Mouse (Mus musculus) midbrain, embryonic 13.5 days (tissue): Measurements from ENCODE around the gene 1700025G04Rik. TPM values are rescaled to one million over a fixed set of nuclear protein-coding genes. Genes with fewer than 3 reads are reported as not detected.

Experiments
- ATAC-seq: fragments of 200-750 bp; cut with Nextera tagmentation; 2 replicates; pipeline ENCODE4 v1.8.0; 2017; ENCODE audit warnings: mild to moderate bottlenecking, moderate TSS enrichment, moderate library complexity
- H3K27ac ChIP-seq: fragments of 300-500 bp; sonication (generic); 2 replicates; pipeline ENCODE4 v1.5.1; 2015; ENCODE audit warnings: inconsistent platforms, mild to moderate bottlenecking, moderate library complexity
- H3K27me3 ChIP-seq: fragments of 300-500 bp; sonication (generic); 2 replicates; pipeline ENCODE4 v1.6.1; 2015; ENCODE audit warnings: mild to moderate bottlenecking, inconsistent platforms
- H3K36me3 ChIP-seq: fragments of 300-500 bp; sonication (generic); 2 replicates; pipeline ENCODE4 v1.6.1; 2015; ENCODE audit warnings: mild to moderate bottlenecking, inconsistent platforms
- H3K4me1 ChIP-seq: fragments of 300-500 bp; sonication (generic); replicated peaks from 2 replicates; pipeline ENCODE4 v1.6.1; 2015; ENCODE audit warnings: inconsistent platforms
- H3K4me2 ChIP-seq: fragments of 300-500 bp; sonication (generic); replicated peaks from 2 replicates; pipeline ENCODE4 v1.6.1; 2015; ENCODE audit warnings: moderate library complexity, mild to moderate bottlenecking, inconsistent platforms
- H3K4me3 ChIP-seq: fragments of 300-500 bp; sonication (generic); replicated peaks from 2 replicates; pipeline ENCODE4 v1.5.1; 2015; ENCODE audit warnings: mild to moderate bottlenecking, inconsistent platforms
- H3K9ac ChIP-seq: fragments of 300-500 bp; sonication (generic); replicated peaks from 2 replicates; pipeline ENCODE4 v1.6.1; 2015; ENCODE audit warnings: mild to moderate bottlenecking, inconsistent platforms
- H3K9me3 ChIP-seq: fragments of 300-500 bp; sonication (generic); 2 replicates; pipeline ENCODE4 v1.6.1; 2016; ENCODE audit warnings: mild to moderate bottlenecking, inconsistent platforms
- WGBS: fragments of 180-500 bp; shearing (Covaris S2); methylation state at CpG from one replicate; pipeline ENCODE4 v1.1.7; 2015; 5-methylcytosine and 5-hydroxymethylcytosine counted together
- polyA plus RNA-seq: library from polyadenylated mRNA; unstranded; fragments of >200 nt; fragmentation: Nextera tagmentation; extraction: Ambion mirVana; gene quantifications from 2 replicates; pipeline ENCODE4 v1.2.1, GENCODE M21; 2015

Gene 1700025G04Rik
- 37.6 and 41.1 TPM in 2 replicates for polyA plus RNA-seq

DNA sequence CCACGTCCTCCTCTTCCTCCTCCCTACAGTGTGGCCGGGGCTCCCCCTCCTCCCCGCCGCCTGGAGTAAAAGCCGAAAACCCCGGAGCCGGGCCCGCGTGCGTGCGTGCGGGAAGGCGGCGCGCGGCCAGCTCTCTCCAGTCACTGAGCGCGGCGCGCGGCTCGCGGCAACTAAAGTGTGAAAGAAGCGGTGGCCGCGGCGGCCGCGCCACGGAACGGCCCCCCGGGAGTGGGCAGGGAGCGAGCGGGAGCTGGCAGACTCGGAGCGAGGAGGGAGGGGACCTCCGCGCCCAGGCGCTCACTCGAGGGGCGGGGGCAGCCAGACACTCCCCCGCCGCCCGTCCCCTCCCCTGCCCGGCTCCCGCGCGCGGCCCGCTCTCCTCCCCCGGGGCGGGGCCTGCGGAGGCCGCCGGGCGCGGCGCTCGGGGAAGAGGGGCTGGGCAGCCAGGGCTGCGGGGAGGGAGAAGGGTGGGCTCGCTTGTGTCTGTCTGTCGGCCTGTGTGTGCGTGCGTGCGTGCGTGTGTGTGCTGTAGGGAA lies at the start of gene 1700025G04Rik:
1700025G04Rik (minus strand) TSS at position 108 of the 536 bp plus-strand sequence.
- Histone ChIP-seq H3K4me3 (peak within 1 kb of the TSS; percentile 90), H3K4me2 (peak within 1 kb of the TSS; percentile 84), H3K9me3 (no peaks in the 10 kb centered on the region), H3K9ac (peak within 1 kb of the TSS; percentile 96), H3K27ac (peak within 1 kb of the TSS; percentile 98), H3K27me3 (no peaks in the 10 kb centered on the region), H3K4me1 (peaks cover 50% of the 10 kb centered on the region), H3K36me3 (no peaks in the 10 kb centered on the region)
- WGBS, result under 1% methylated on average over 49 of the region's 66 CpGs
- ATAC-seq, result peak; percentile 91

GRCm38 (mm10) chr1:152139496-152139895 lies 49.6 kb upstream of the 1700025G04Rik start:
- Histone ChIP-seq H3K4me3 (no peak overlapping the region), H3K4me2 (no peak overlapping the region)
- no peak for ATAC-seq

DNA sequence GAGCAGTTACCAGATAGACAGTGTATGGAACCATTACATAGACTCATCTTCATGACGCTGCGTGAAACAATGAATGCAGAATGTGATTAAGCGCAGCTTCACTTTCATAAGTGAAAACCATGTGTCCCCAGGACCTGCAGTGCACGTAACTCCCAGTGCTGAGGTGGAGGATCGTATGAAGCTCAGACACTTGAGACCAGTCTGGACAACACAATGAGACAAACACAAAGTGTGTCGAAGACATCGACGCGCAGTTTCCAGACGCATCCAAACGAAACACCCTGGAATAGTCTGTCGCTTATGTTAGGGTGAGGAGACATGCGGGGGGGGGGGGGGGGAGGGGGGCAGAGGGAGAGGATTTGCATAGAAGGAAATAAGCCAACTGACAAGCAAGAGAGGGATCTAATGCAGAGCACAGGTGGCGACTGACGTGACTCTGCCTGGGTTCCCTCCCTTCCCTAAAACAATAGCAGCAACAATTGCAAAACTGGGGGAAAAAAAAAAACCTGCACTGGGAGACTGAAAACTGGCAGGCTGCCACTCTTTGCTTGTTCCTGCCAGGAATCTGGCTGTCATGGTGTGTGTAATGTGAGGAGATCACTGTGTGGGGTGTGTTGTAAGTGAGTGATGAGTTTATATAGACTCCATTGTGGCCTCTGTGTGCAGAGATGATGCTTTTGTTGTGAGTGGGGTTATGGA lies 40.3 kb upstream of the 1700025G04Rik start:
- H3K9ac ChIP-seq, result no peak overlapping the region
- 0 out of 2 replicates have a peak, but pooled peaks have one; percentile 40 for ATAC-seq
- H3K4me2 ChIP-seq, result no peak overlapping the region
- no peaks in the 10 kb centered on the region for H3K9me3 ChIP-seq
- 72% methylated on average over 14 of the region's 15 CpGs for WGBS
- no peak overlapping the region for H3K4me3 ChIP-seq
- H3K36me3 ChIP-seq, result no peaks in the 10 kb centered on the region
- no peaks in the 10 kb centered on the region for H3K27me3 ChIP-seq
- H3K27ac ChIP-seq, result no peak overlapping the region
- peaks cover 3% of the 10 kb centered on the region for H3K4me1 ChIP-seq

More at GRCm38 (mm10) chr1:152139496-152139895, 49.6 kb upstream of the 1700025G04Rik start:
- Histone ChIP-seq H3K27ac (no peak overlapping the region), H3K4me1 (no peaks in the 10 kb centered on the region), H3K9me3 (0 out of 2 replicates have a peak, but pooled peaks cover 6% of the 10 kb centered on the region), H3K27me3 (no peaks in the 10 kb centered on the region), H3K9ac (no peak overlapping the region), H3K36me3 (no peaks in the 10 kb centered on the region)
- 92% methylated on average over 4 of the region's 4 CpGs for WGBS

DNA sequence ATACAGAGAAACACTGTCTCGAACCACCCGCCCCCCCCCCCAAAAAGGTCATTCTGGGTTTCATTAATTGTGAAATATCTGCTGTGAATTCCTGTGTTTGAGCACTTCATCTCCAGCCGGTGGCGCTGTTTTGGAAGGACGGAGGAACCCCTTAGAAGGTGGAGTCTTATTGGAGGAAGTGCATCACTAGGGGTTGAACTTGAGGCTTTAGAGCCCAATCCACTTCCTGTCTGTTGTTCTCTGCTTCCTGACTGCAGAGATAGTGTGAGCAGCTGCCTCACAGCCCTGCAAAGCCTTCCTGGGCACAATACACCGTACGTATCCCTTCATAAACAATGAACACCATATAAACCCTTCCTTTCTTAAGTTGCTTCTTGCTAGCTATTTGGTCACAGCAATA lies 35.5 kb upstream of the 1700025G04Rik start:
- H3K4me2 ChIP-seq, result no peak overlapping the region
- no peak overlapping the region for H3K9ac ChIP-seq
- H3K9me3 ChIP-seq, result no peaks in the 10 kb centered on the region
- H3K4me1 ChIP-seq, result no peaks in the 10 kb centered on the region; the same call in none of the 2 replicates
- no peak for ATAC-seq
- H3K27me3 ChIP-seq, result no peaks in the 10 kb centered on the region
- no peaks in the 10 kb centered on the region for H3K36me3 ChIP-seq
- 95% methylated on average over 7 of the region's 7 CpGs for WGBS
- no peak overlapping the region for H3K27ac ChIP-seq
- H3K4me3 ChIP-seq, result no peak overlapping the region

DNA sequence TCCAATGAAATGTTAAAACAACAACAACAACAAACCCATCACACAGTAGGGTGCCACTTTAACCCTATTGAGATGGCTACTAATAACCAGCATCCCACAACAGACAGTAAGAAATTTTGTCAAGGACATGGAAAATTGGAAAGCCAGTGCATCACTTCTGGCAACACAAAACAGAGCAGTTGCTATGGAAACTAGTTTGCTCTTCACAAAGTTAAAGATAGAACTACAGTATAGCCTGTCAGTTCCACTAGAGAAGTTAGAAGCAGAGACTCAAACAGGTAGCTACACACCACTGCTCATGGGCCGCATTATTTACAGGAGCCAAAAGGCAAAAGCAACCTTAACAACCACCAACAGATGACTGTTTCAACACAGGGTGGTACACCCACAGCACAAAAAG lies 20.2 kb upstream of the 1700025G04Rik start:
- no peak overlapping the region for H3K4me3 ChIP-seq
- no peak overlapping the region for H3K9ac ChIP-seq
- no peak overlapping the region for H3K27ac ChIP-seq
- H3K4me2 ChIP-seq, result no peak overlapping the region
- H3K4me1 ChIP-seq, result no peaks in the 10 kb centered on the region
- WGBS, result 91% methylated on average over 1 of the region's 1 CpGs
- H3K9me3 ChIP-seq, result no peaks in the 10 kb centered on the region
- no peak for ATAC-seq
- H3K36me3 ChIP-seq, result no peaks in the 10 kb centered on the region
- no peaks in the 10 kb centered on the region for H3K27me3 ChIP-seq

GRCm38 (mm10) chr1:152106136-152106535 lies 16.2 kb upstream of the 1700025G04Rik start:
- Histone ChIP-seq H3K9ac (no peak overlapping the region), H3K4me1 (no peaks in the 10 kb centered on the region), H3K4me2 (no peak overlapping the region), H3K27me3 (no peaks in the 10 kb centered on the region), H3K36me3 (no peaks in the 10 kb centered on the region), H3K27ac (no peak overlapping the region), H3K9me3 (no peaks in the 10 kb centered on the region), H3K4me3 (no peak overlapping the region)
- ATAC-seq, result no peak
- WGBS, result 86% methylated on average over 2 of the region's 2 CpGs

GRCm38 (mm10) chr1:152105246-152105645 lies 15.3 kb upstream of the 1700025G04Rik start:
- Histone ChIP-seq H3K9ac (no peak overlapping the region), H3K4me1 (no peaks in the 10 kb centered on the region), H3K27ac (no peak overlapping the region), H3K4me2 (no peak overlapping the region), H3K9me3 (no peaks in the 10 kb centered on the region), H3K36me3 (no peaks in the 10 kb centered on the region), H3K4me3 (no peak overlapping the region), H3K27me3 (no peaks in the 10 kb centered on the region)
- no peak for ATAC-seq
- 98% methylated on average over 1 of the region's 1 CpGs for WGBS

GRCm38 (mm10) chr1:152101746-152102145 lies 11.8 kb upstream of the 1700025G04Rik start:
- no peaks in the 10 kb centered on the region for H3K36me3 ChIP-seq
- no peaks in the 10 kb centered on the region for H3K9me3 ChIP-seq
- no peak for ATAC-seq
- no peaks in the 10 kb centered on the region for H3K4me1 ChIP-seq
- WGBS, result 58% methylated on average over 5 of the region's 5 CpGs
- no peak overlapping the region for H3K27ac ChIP-seq
- no peaks in the 10 kb centered on the region for H3K27me3 ChIP-seq
- no peak overlapping the region for H3K4me3 ChIP-seq
- H3K4me2 ChIP-seq, result no peak overlapping the region
- H3K9ac ChIP-seq, result no peak overlapping the region

- no peaks in the 10 kb centered on the region for H3K27me3 ChIP-seq
- H3K36me3 ChIP-seq, result no peaks in the 10 kb centered on the region
- no peak for ATAC-seq
- H3K4me2 ChIP-seq, result no peak overlapping the region
- no peaks in the 10 kb centered on the region for H3K9me3 ChIP-seq
- no peak overlapping the region for H3K9ac ChIP-seq
- peaks cover 9% of the 10 kb centered on the region for H3K4me1 ChIP-seq
- 69% methylated on average over 3 of the region's 3 CpGs for WGBS
- H3K4me3 ChIP-seq, result no peak overlapping the region
- no peak overlapping the region for H3K27ac ChIP-seq
These were observed 6.1 kb upstream of the 1700025G04Rik start for GRCm38 (mm10) chr1:152096045-152096444.

- under 1% methylated on average over 36 of the region's 36 CpGs for WGBS
- H3K4me3 ChIP-seq, result peak overlapping the region; percentile 90
- H3K9me3 ChIP-seq, result no peaks in the 10 kb centered on the region
- H3K4me2 ChIP-seq, result peak overlapping the region; percentile 84
- peak overlapping the region; percentile 98 for H3K27ac ChIP-seq
- ATAC-seq, result peak; percentile 86
- peak overlapping the region; percentile 96 for H3K9ac ChIP-seq
- no peaks in the 10 kb centered on the region for H3K36me3 ChIP-seq
- H3K27me3 ChIP-seq, result no peaks in the 10 kb centered on the region
- H3K4me1 ChIP-seq, result peaks cover 42% of the 10 kb centered on the region
These were observed 930 bp upstream of the 1700025G04Rik start for GRCm38 (mm10) chr1:152090564-152091545.

DNA sequence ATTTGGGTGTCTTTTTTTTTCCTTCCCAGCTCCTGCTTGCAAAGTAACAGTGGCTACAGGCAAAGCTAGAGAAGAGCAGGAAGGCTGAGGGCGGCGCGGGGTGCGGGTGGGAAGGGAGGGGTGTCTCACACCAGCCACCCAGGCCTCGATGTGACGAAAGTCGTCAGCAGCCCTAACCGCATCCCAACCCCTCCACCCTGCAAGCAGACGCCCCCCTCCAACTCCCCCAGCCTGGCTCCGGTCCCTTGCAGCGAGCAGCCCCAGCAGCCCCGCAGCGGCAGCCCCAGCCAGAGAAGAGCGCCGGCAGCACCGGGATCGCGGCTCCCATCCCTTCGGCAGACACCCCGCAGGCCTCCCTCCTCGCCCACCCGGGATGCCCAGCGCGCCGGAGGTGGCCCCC lies 399 bp downstream of the 1700025G04Rik start:
- Histone ChIP-seq H3K9me3 (no peaks in the 10 kb centered on the region), H3K4me1 (peaks cover 55% of the 10 kb centered on the region), H3K27ac (peak overlapping the region; percentile 98), H3K36me3 (no peaks in the 10 kb centered on the region), H3K9ac (peak overlapping the region; percentile 96), H3K4me2 (peak overlapping the region; percentile 84), H3K4me3 (peak overlapping the region; percentile 90), H3K27me3 (no peaks in the 10 kb centered on the region)
- peak; percentile 41 for ATAC-seq
- WGBS, result 0% methylated on average over 24 of the region's 25 CpGs
